Mouse (Mus musculus) stomach, postnatal 0 days (tissue): ENCODE results near the gene Gm16253. TPM values are rescaled to one million over a fixed set of nuclear protein-coding genes. Genes with fewer than 3 reads are reported as not detected.

Experiments used
- ATAC-seq: fragments of 200-750 bp; cut with Nextera tagmentation; 2 replicates; pipeline ENCODE4 v1.8.0; 2017; ENCODE audit not compliant: low FRiP score, low TSS enrichment
- DNase-seq: peaks from one replicate; pipeline ENCODE4 v3.0.0-alpha.2; 2016; ENCODE audit warnings: low spot score
- H3K27ac ChIP-seq: fragments of 300-500 bp; sonication (generic); replicated peaks from 2 replicates; pipeline ENCODE4 v1.5.1; 2014; ENCODE audit warnings: mild to moderate bottlenecking, control low read depth
- H3K27me3 ChIP-seq: fragments of 300-500 bp; sonication (generic); 2 replicates; pipeline ENCODE4 v1.6.1; 2014; ENCODE audit warnings: low read length; ENCODE audit not compliant: control insufficient read depth, insufficient read depth
- H3K36me3 ChIP-seq: fragments of 300-500 bp; sonication (generic); 2 replicates; pipeline ENCODE4 v1.6.1; 2014; ENCODE audit warnings: low read length, mixed read lengths; ENCODE audit not compliant: control insufficient read depth, insufficient read depth
- H3K4me1 ChIP-seq: fragments of 300-500 bp; sonication (generic); replicated peaks from 2 replicates; pipeline ENCODE4 v1.6.1; 2014; ENCODE audit warnings: antibody characterized with exemption; ENCODE audit not compliant: control insufficient read depth, insufficient read depth
- H3K4me2 ChIP-seq: fragments of 300-500 bp; sonication (generic); replicated peaks from 2 replicates; pipeline ENCODE4 v1.6.1; 2014; ENCODE audit warnings: low read depth, mild to moderate bottlenecking, control low read depth, moderate library complexity
- H3K4me3 ChIP-seq: fragments of 300-500 bp; sonication (generic); 2 replicates; pipeline ENCODE4 v1.5.1; 2014; ENCODE audit warnings: low read depth, low read length, control low read depth
- H3K9ac ChIP-seq: fragments of 300-500 bp; sonication (generic); 2 replicates; pipeline ENCODE4 v1.6.1; 2014; ENCODE audit warnings: mild to moderate bottlenecking, low read length, control low read depth, mixed read lengths
- H3K9me3 ChIP-seq: fragments of 300-500 bp; sonication (generic); 2 replicates; pipeline ENCODE4 v1.6.1; 2016; ENCODE audit warnings: low read length; ENCODE audit not compliant: control insufficient read depth
- CTCF ChIP-seq: IDR thresholded peaks from 2 replicates; pipeline ENCODE4 v1.5.1; 2016; ENCODE audit warnings: antibody characterized with exemption, low read depth, mild to moderate bottlenecking, moderate library complexity
- EP300 ChIP-seq: optimal IDR thresholded peaks from 2 replicates; pipeline ENCODE3; 2016; ENCODE audit warnings: antibody characterized with exemption
- WGBS: fragments of 180-500 bp; shearing (Covaris S2); extraction: QIAGEN DNeasy Blood & Tissue Kit; methylation state at CpG from one replicate; pipeline ENCODE4 v1.1.7; 2014; 5-methylcytosine and 5-hydroxymethylcytosine counted together
- polyA plus RNA-seq: library from polyadenylated mRNA; unstranded; fragments of >200 nt; fragmentation: Nextera tagmentation; extraction: Ambion mirVana; gene quantifications from 2 replicates; pipeline ENCODE4 v1.2.1, GENCODE M21; 2015

The Gm16253 gene
- polyA plus RNA-seq, 1 experiment from 2014 or later, result 0.18 TPM

DNA sequence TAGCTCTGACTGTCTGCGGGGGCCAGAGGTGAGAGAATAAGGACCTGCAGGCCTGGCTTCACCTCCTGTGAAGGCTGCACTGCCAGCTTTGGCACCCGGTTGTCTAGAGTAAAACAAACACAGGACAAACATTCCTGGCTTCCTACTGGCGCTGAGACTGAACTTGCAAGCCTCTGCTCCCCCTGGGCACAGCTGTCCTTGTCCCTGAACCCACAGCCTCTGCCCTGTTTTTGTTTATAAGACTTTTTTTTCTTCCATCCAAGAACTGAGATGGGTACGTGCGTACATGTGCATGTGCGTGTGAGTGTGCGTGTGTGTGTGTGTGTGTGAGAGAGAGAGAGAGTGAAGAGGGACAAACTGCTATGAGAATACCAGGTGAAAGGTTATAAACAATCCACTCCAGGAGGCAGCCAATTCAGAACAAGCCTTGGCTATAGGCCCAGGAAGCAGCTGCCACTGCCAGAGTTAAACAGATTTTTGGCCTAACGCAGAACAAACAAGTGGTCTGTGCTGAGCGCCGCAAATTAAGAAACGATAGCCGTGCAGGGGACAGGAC lies 21.7 kb upstream of the Gm16253 start:
- 9% methylated on average over 12 of the region's 12 CpGs for WGBS
- Histone ChIP-seq H3K9me3 (no peaks in the 10 kb centered on the region), H3K4me2 (peak overlapping the region; percentile 78), H3K27ac (peak overlapping the region; percentile 99), H3K27me3 (no peaks in the 10 kb centered on the region), H3K4me1 (peaks cover 7% of the 10 kb centered on the region), H3K4me3 (no peak overlapping the region), H3K9ac (peak overlapping the region; percentile 50; the same call in 1 of the 2 replicates), H3K36me3 (peaks cover 10% of the 10 kb centered on the region)
- DNase-seq (peak; percentile 77), ATAC-seq (peak; percentile 33)
- no peak for TF ChIP-seq CTCF
- peak; percentile 81 for TF ChIP-seq EP300

GRCm38 (mm10) chr3:96555999-96556614 lies 20.7 kb upstream of the Gm16253 start:
- no peak for ATAC-seq
- no peak for TF ChIP-seq EP300
- no peak for TF ChIP-seq CTCF
- no peaks in the 10 kb centered on the region for H3K9me3 ChIP-seq

DNA sequence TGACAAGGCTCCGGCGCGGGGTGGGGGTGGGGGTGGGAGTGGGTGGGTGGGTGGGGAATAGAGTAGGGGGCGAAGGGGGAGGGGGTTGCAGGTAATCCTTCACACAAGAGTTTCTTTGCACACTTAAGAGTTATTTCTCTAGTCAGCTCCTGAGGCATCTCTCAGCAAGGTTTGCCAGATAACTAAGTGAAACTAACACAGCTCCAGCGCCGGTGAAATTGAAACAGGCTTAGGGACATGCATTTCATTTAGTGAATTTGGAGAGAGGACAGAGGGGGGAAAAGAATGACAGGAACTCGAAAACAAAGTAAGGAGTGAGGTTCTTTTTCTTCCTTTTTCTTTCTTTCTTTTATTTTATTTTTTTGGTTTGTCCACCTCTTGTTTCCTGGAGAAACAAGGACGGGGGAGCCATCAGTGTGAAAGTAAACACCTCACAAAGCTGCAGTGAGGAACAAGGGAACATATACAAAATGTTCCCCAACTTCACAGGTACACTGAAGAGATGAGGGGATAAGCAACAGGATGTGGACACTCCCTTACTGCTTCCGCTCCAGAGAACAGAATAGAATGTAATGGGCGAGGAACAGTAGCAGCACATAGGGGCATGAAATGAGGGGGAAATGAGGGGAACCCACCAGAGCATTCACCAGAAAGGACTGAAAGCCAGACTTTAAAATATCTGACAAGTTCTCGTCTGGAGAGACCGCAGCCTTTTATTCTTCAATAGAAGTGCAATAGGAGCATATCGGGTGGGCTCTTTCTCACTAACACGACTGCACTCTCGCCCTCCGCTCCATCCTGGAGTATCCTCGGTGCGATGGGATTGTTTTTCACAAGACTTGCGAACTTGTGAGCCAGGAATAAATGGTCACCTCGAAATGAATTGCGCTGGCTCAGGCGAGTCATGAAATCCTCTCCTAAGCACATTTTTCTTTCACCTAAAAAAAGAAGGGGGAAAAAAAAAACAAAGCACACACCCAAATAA lies 19.8 kb upstream of the Gm16253 start:
- TF ChIP-seq EP300 (no peak), CTCF (no peak)
- no peaks in the 10 kb centered on the region for H3K27me3 ChIP-seq
- peak; percentile 27 for ATAC-seq
- H3K9ac ChIP-seq, result peak overlapping the region; percentile 88
- peak overlapping the region; percentile 93 for H3K4me3 ChIP-seq
- peak overlapping the region; percentile 78 for H3K4me2 ChIP-seq
- WGBS, result 2% methylated on average over 22 of the region's 22 CpGs
- no peaks in the 10 kb centered on the region for H3K9me3 ChIP-seq
- H3K27ac ChIP-seq, result peak overlapping the region; percentile 99
- DNase-seq, result peak; percentile 19
- peaks cover 7% of the 10 kb centered on the region; the same call in 1 of the 2 replicates for H3K4me1 ChIP-seq
- H3K36me3 ChIP-seq, result peaks cover 23% of the 10 kb centered on the region

More at GRCm38 (mm10) chr3:96555999-96556614, 20.7 kb upstream of the Gm16253 start:
- Histone ChIP-seq H3K27me3 (no peaks in the 10 kb centered on the region), H3K9ac (peak overlapping the region; percentile 88; the same call in 1 of the 2 replicates), H3K27ac (peak overlapping the region; percentile 99), H3K4me1 (peaks cover 7% of the 10 kb centered on the region; the same call in 1 of the 2 replicates), H3K36me3 (peaks cover 19% of the 10 kb centered on the region), H3K4me2 (peak overlapping the region; percentile 78), H3K4me3 (peak overlapping the region; percentile 93)
- peak; percentile 42 for DNase-seq
- WGBS, result 54% methylated on average over 15 of the region's 15 CpGs

DNA sequence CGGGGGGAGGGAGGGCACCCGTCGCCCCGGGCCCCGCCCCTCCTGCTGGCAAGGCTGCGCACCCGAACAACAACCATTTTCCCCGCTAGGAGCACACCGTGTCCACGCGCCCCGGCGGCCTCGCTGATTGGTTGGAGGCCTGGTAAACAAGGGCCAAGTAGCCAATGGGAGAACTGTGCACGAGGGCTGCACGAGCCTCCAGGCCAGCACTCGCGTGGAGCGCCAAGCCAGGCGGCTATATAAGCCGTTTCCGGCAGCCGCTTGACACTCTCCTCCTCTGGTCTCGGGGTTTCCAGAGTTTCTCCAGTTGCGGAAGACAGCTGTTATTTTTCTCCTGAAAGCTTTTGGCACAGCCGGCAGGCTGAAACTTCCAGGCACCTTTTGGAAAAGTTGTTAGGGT lies 19.1 kb upstream of the Gm16253 start, which contains the start of gene Txnip:
Gene Txnip (plus strand): TSS at position 264 of the 400 bp plus-strand sequence.
- H3K4me2 ChIP-seq, result peak within 1 kb of the TSS; percentile 78
- WGBS, result under 1% methylated on average over 23 of the region's 26 CpGs
- peak within 1 kb of the TSS; percentile 99 for H3K27ac ChIP-seq
- ATAC-seq, result peak; percentile 93
- H3K9ac ChIP-seq, result peak within 1 kb of the TSS; percentile 100
- H3K4me3 ChIP-seq, result peak within 1 kb of the TSS; percentile 93
- H3K27me3 ChIP-seq, result no peaks in the 10 kb centered on the region
- H3K4me1 ChIP-seq, result peaks cover 7% of the 10 kb centered on the region; the same call in 1 of the 2 replicates
- H3K9me3 ChIP-seq, result no peaks in the 10 kb centered on the region
- TF ChIP-seq EP300 (peak; percentile 96), CTCF (peak; percentile 65)
- H3K36me3 ChIP-seq, result peaks cover 23% of the 10 kb centered on the region
- DNase-seq, result peak; percentile 100

- H3K27me3 ChIP-seq, result no peaks in the 10 kb centered on the region
- peaks cover 23% of the 10 kb centered on the region for H3K36me3 ChIP-seq
- no peaks in the 10 kb centered on the region for H3K9me3 ChIP-seq
- DNase-seq (peak; percentile 61), ATAC-seq (no peak)
- H3K9ac ChIP-seq, result peak overlapping the region; percentile 100
- peak overlapping the region; percentile 78 for H3K4me2 ChIP-seq
- under 1% methylated on average over 17 of the region's 17 CpGs for WGBS
- H3K4me3 ChIP-seq, result peak overlapping the region; percentile 93
- H3K27ac ChIP-seq, result peak overlapping the region; percentile 99
- TF ChIP-seq EP300, result no peak
- peaks cover 7% of the 10 kb centered on the region; the same call in 1 of the 2 replicates for H3K4me1 ChIP-seq
Measured at GRCm38 (mm10) chr3:96558159-96558558, 18.6 kb upstream of the Gm16253 start.
